Mouse (Mus musculus) hindbrain, embryonic 15.5 days (tissue): Measurements from ENCODE around the gene Lrrc4. TPM values are rescaled to one million over a fixed set of nuclear protein-coding genes. Genes with fewer than 3 reads are reported as not detected.
A peak's percentile ranks its signal among the peaks of the same experiment; 100 is the strongest.

ENCODE experiments used
- ATAC-seq: fragments of 200-750 bp; cut with Nextera tagmentation; 2 replicates; pipeline ENCODE4 v1.8.0; 2017; ENCODE audit warnings: low read depth, moderate number of reproducible peaks, moderate TSS enrichment; ENCODE audit not compliant: low FRiP score
- H3K27ac ChIP-seq: fragments of 300-500 bp; sonication (generic); replicated peaks from 2 replicates; pipeline ENCODE4 v1.5.1; 2015; ENCODE audit warnings: mild to moderate bottlenecking, inconsistent platforms
- H3K27me3 ChIP-seq: fragments of 300-500 bp; sonication (generic); 2 replicates; pipeline ENCODE4 v1.6.1; 2015; ENCODE audit warnings: control low read depth, inconsistent platforms
- H3K36me3 ChIP-seq: fragments of 300-500 bp; sonication (generic); 2 replicates; pipeline ENCODE4 v1.6.1; 2015; ENCODE audit warnings: control low read depth, inconsistent platforms
- H3K4me1 ChIP-seq: fragments of 300-500 bp; sonication (generic); replicated peaks from 2 replicates; pipeline ENCODE4 v1.6.1; 2015; ENCODE audit warnings: control low read depth, inconsistent platforms
- H3K4me2 ChIP-seq: fragments of 300-500 bp; sonication (generic); 2 replicates; pipeline ENCODE4 v1.6.1; 2015; ENCODE audit warnings: moderate library complexity, mild to moderate bottlenecking, inconsistent platforms
- H3K4me3 ChIP-seq: fragments of 300-500 bp; sonication (generic); 2 replicates; pipeline ENCODE4 v1.5.1; 2015; ENCODE audit warnings: mild to moderate bottlenecking, inconsistent platforms
- H3K9ac ChIP-seq: fragments of 300-500 bp; sonication (generic); 2 replicates; pipeline ENCODE4 v1.6.1; 2015; ENCODE audit warnings: inconsistent platforms
- H3K9me3 ChIP-seq: fragments of 300-500 bp; sonication (generic); 2 replicates; pipeline ENCODE4 v1.6.1; 2016; ENCODE audit warnings: control low read depth, inconsistent platforms
- WGBS: fragments of 180-500 bp; shearing (Covaris S2); methylation state at CpG from one replicate; pipeline ENCODE4 v1.1.7; 2015; 5-methylcytosine and 5-hydroxymethylcytosine counted together
- polyA plus RNA-seq: library from polyadenylated mRNA; unstranded; fragments of >200 nt; fragmentation: Nextera tagmentation; extraction: Ambion mirVana; gene quantifications from 2 replicates; pipeline ENCODE4 v1.2.1, GENCODE M21; 2015

Gene Lrrc4
- polyA plus RNA-seq, 1 experiment from 2014 or later = 7.1 TPM

DNA sequence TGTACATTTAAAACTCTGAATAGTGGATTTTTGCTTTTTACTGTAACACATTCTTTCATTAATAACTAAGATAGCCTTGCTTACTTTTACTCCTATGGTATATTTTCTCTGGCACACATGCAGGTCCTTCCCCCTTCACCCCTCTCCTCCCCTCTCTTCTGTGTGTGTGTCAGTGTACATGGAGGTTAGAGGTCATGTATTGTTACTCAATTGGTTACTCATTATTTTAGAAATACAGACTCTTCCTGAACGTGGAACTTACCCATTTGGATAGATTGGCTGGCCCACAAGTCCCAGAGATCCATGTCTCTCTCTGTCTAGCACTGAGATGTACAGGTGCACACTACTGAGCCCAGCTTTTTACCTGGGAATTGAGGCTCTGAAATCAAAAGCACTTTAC is 196.5 kb downstream of the Lrrc4 start:
- 56% methylated on average over 1 of the region's 1 CpGs for WGBS
- Histone ChIP-seq H3K4me3 (no peak overlapping the region), H3K9me3 (no peaks in the 10 kb centered on the region), H3K9ac (no peak overlapping the region), H3K36me3 (no peaks in the 10 kb centered on the region), H3K4me1 (peaks cover 28% of the 10 kb centered on the region), H3K27me3 (no peaks in the 10 kb centered on the region), H3K4me2 (no peak overlapping the region), H3K27ac (no peak overlapping the region)
- ATAC-seq = no peak

DNA sequence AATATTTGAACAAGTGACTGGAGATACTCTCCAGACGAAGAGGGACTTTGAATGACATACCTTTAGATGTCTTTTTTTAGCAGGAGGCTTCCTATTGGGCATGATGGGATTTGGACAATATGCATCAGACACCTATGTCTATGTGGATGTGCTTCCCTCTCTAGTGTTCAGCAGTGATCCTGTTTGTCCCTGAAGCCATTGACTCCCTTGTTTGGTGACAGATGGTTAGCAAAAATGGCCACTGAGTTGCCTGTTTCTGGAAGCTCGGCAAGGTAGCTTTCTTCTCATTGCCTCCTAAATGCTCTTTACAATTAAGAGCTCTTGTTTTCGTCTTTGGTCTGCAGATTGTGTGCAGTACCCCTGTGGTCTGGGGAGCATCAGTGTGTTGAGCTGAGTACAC is 197.9 kb downstream of the Lrrc4 start:
- Histone ChIP-seq H3K9me3 (no peaks in the 10 kb centered on the region), H3K27me3 (no peaks in the 10 kb centered on the region), H3K36me3 (no peaks in the 10 kb centered on the region), H3K9ac (no peak overlapping the region), H3K4me2 (no peak overlapping the region), H3K4me3 (no peak overlapping the region), H3K4me1 (peaks cover 36% of the 10 kb centered on the region), H3K27ac (no peak overlapping the region)
- no peak for ATAC-seq
- WGBS = 42% methylated on average over 3 of the region's 3 CpGs

- no peak overlapping the region for H3K4me3 ChIP-seq
- no peak overlapping the region for H3K9ac ChIP-seq
- 34% methylated on average over 2 of the region's 2 CpGs for WGBS
- no peaks in the 10 kb centered on the region for H3K9me3 ChIP-seq
- ATAC-seq = peak; percentile 65; the same call in 1 of the 2 replicates
- no peaks in the 10 kb centered on the region for H3K36me3 ChIP-seq
- no peaks in the 10 kb centered on the region for H3K27me3 ChIP-seq
- peaks cover 41% of the 10 kb centered on the region for H3K4me1 ChIP-seq
- no peak overlapping the region for H3K4me2 ChIP-seq
- H3K27ac ChIP-seq = 0 out of 2 replicates have a peak overlapping the region, but pooled peaks have one; percentile 29
Measured at GRCm38 (mm10) chr6:28633120-28633519, 198.4 kb downstream of the Lrrc4 start.

DNA sequence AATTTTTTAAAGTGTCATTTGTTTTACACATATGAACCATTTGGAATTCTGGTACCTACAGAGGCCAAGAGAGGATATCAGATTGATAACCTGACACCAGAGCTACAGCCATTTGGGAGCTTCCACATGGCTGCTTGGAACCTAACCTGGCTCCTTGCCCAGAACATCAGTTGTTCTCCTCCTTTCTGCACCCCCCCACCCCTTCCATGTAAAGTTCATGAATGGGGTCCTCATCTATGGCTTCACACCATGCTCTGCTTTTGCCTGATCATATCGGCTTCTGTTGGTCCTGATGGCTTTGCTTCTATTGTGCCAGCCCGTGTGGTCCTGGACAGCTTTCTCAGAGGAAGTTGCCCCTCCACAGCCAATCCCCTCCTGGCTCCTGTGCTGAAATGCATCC is 200.6 kb downstream of the Lrrc4 start:
- H3K9ac ChIP-seq = no peak overlapping the region
- no peak overlapping the region for H3K4me3 ChIP-seq
- H3K4me1 ChIP-seq = peaks cover 39% of the 10 kb centered on the region
- ATAC-seq = no peak
- 65% methylated on average over 2 of the region's 2 CpGs for WGBS
- no peaks in the 10 kb centered on the region for H3K27me3 ChIP-seq
- H3K4me2 ChIP-seq = no peak overlapping the region
- no peak overlapping the region for H3K27ac ChIP-seq
- no peaks in the 10 kb centered on the region for H3K9me3 ChIP-seq
- no peaks in the 10 kb centered on the region for H3K36me3 ChIP-seq

GRCm38 (mm10) chr6:28629866-28630265 is 201.7 kb downstream of the Lrrc4 start:
- H3K4me2 ChIP-seq = no peak overlapping the region
- H3K4me3 ChIP-seq = no peak overlapping the region
- H3K9ac ChIP-seq = no peak overlapping the region
- ATAC-seq = no peak
- no peaks in the 10 kb centered on the region for H3K36me3 ChIP-seq
- no peak overlapping the region for H3K27ac ChIP-seq
- peaks cover 39% of the 10 kb centered on the region for H3K4me1 ChIP-seq
- H3K9me3 ChIP-seq = no peaks in the 10 kb centered on the region
- H3K27me3 ChIP-seq = no peaks in the 10 kb centered on the region
- WGBS = 28% methylated on average over 2 of the region's 2 CpGs

DNA sequence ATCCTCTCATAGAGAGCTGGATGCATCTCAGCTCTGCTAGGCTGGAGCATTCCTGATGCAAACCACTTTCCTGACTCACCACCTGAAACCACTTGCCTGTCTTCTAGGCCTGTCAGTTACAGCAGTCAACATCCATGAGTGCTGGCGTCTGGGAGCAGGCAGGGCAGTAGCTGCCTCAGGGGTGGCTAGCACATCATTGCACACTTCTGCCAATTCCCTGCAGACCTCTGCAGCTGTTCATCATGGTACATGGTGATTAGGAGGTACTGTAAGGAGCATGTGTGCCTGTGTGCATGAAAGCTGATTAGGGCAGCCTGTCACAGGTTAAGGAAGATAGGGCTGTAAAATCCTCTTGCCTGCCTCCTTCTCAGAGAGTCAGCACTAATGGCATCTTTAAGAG is 203.1 kb downstream of the Lrrc4 start:
- Histone ChIP-seq H3K9me3 (no peaks in the 10 kb centered on the region), H3K36me3 (no peaks in the 10 kb centered on the region), H3K27me3 (no peaks in the 10 kb centered on the region), H3K9ac (no peak overlapping the region), H3K4me2 (no peak overlapping the region), H3K4me1 (peaks cover 26% of the 10 kb centered on the region), H3K4me3 (no peak overlapping the region), H3K27ac (peak overlapping the region; percentile 32; the same call in 1 of the 2 replicates)
- peak; percentile 65 for ATAC-seq
- 11% methylated on average over 1 of the region's 1 CpGs for WGBS

DNA sequence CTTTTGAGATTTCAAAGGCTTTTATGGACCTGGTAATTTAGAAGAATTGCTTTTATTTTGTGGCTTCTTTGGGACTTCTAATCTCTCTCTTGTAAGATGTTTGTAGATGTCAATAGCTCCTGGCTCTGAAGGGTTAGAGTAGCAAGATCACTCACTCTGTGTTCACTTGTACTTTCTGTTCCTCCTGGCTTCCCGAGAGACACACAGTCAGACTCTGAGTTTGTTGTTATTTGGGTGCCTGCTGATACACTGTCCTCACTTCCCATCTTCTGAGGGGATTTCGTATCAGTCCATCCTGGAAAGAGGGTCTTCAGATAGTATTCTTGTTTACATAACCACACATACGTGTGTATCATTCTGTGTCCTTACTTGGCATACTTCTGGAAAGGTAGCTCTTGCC is 208.6 kb downstream of the Lrrc4 start:
- H3K36me3 ChIP-seq = no peaks in the 10 kb centered on the region
- peaks cover 20% of the 10 kb centered on the region for H3K4me1 ChIP-seq
- 88% methylated on average over 3 of the region's 3 CpGs for WGBS
- no peak overlapping the region for H3K27ac ChIP-seq
- no peak overlapping the region for H3K4me3 ChIP-seq
- ATAC-seq = no peak
- H3K27me3 ChIP-seq = no peaks in the 10 kb centered on the region
- no peaks in the 10 kb centered on the region for H3K9me3 ChIP-seq
- H3K9ac ChIP-seq = no peak overlapping the region
- H3K4me2 ChIP-seq = no peak overlapping the region

- no peaks in the 10 kb centered on the region for H3K36me3 ChIP-seq
- H3K9me3 ChIP-seq = no peaks in the 10 kb centered on the region
- no peak overlapping the region for H3K27ac ChIP-seq
- H3K4me1 ChIP-seq = peaks cover 19% of the 10 kb centered on the region
- H3K4me3 ChIP-seq = no peak overlapping the region
- H3K27me3 ChIP-seq = no peaks in the 10 kb centered on the region
- 79% methylated on average over 6 of the region's 6 CpGs for WGBS
- no peak overlapping the region for H3K4me2 ChIP-seq
- H3K9ac ChIP-seq = no peak overlapping the region
- no peak for ATAC-seq
Measured at GRCm38 (mm10) chr6:28622522-28622921, 209.0 kb downstream of the Lrrc4 start.

DNA sequence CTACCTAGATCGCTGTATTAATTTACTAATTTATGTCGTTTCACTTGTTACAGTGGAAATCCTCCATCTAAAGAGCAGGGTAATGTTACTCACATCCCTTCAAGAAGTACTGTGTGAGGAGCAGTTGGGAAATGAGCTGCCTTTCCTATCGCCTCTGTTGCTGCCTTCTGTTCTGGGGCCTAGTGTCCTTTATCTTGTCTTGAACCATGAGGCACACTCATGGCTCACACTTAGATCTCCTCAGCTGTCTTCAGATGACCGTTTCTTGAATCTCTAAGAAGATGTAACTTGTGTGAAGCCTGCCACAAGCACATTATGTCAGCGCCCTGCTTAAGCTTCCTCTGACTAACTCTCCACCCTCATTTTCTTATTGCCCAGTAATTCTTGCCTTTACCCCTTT is 209.6 kb downstream of the Lrrc4 start:
- peaks cover 19% of the 10 kb centered on the region for H3K4me1 ChIP-seq
- H3K36me3 ChIP-seq = no peaks in the 10 kb centered on the region
- H3K27me3 ChIP-seq = no peaks in the 10 kb centered on the region
- H3K27ac ChIP-seq = no peak overlapping the region
- H3K9me3 ChIP-seq = no peaks in the 10 kb centered on the region
- ATAC-seq = no peak
- H3K4me2 ChIP-seq = no peak overlapping the region
- H3K9ac ChIP-seq = no peak overlapping the region
- 90% methylated on average over 5 of the region's 5 CpGs for WGBS
- H3K4me3 ChIP-seq = no peak overlapping the region

DNA sequence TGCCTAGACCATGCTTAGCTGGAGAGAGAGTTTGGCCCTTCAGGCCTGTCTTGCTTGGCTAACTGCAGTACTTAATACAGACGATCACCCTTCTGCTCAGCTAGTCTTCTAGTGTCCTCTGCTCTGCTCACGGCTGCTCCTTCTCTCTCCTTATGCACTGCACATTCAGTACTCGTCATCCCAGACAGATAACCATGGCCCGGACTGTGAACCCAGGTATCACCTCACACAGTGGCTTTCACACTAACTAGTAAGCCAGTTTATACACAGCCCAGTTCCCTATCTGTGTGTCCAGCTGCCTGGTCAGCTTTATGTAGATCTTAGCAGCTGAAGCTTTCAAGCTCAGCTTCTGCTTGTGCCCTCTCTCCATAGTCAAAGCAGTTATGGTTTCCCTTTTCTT is 210.1 kb downstream of the Lrrc4 start:
- H3K4me3 ChIP-seq = no peak overlapping the region
- no peaks in the 10 kb centered on the region for H3K36me3 ChIP-seq
- H3K9ac ChIP-seq = no peak overlapping the region
- no peaks in the 10 kb centered on the region for H3K27me3 ChIP-seq
- WGBS = 83% methylated on average over 4 of the region's 4 CpGs
- H3K9me3 ChIP-seq = no peaks in the 10 kb centered on the region
- no peak overlapping the region for H3K27ac ChIP-seq
- peaks cover 19% of the 10 kb centered on the region for H3K4me1 ChIP-seq
- H3K4me2 ChIP-seq = no peak overlapping the region
- no peak for ATAC-seq

- ATAC-seq = no peak
- 29% methylated on average over 7 of the region's 7 CpGs for WGBS
- no peaks in the 10 kb centered on the region for H3K9me3 ChIP-seq
Measured at GRCm38 (mm10) chr6:28618751-28619153, 212.8 kb downstream of the Lrrc4 start.

GRCm38 (mm10) chr6:28618299-28618698 is 213.2 kb downstream of the Lrrc4 start:
- no peaks in the 10 kb centered on the region for H3K9me3 ChIP-seq
- no peak overlapping the region for H3K9ac ChIP-seq
- no peak for ATAC-seq
- 40% methylated on average over 3 of the region's 3 CpGs for WGBS
- H3K4me1 ChIP-seq = peaks cover 19% of the 10 kb centered on the region
- H3K4me3 ChIP-seq = no peak overlapping the region
- H3K4me2 ChIP-seq = no peak overlapping the region
- no peaks in the 10 kb centered on the region for H3K27me3 ChIP-seq
- no peak overlapping the region for H3K27ac ChIP-seq
- no peaks in the 10 kb centered on the region for H3K36me3 ChIP-seq

More at GRCm38 (mm10) chr6:28618751-28619153, 212.8 kb downstream of the Lrrc4 start:
- Histone ChIP-seq H3K27ac (no peak overlapping the region), H3K4me3 (no peak overlapping the region), H3K27me3 (no peaks in the 10 kb centered on the region), H3K4me1 (peaks cover 19% of the 10 kb centered on the region), H3K9ac (no peak overlapping the region), H3K4me2 (no peak overlapping the region), H3K36me3 (no peaks in the 10 kb centered on the region)

- WGBS = 45% methylated on average over 3 of the region's 3 CpGs
- Histone ChIP-seq H3K9ac (no peak overlapping the region), H3K4me1 (peaks cover 19% of the 10 kb centered on the region), H3K4me3 (no peak overlapping the region), H3K36me3 (no peaks in the 10 kb centered on the region), H3K27ac (no peak overlapping the region), H3K27me3 (no peaks in the 10 kb centered on the region), H3K9me3 (no peaks in the 10 kb centered on the region), H3K4me2 (no peak overlapping the region)
- ATAC-seq = no peak
Measured at GRCm38 (mm10) chr6:28615966-28616365, 215.6 kb downstream of the Lrrc4 start.
